Mouse (Mus musculus): Measurements from ENCODE around the gene Dnajc24. TPM values are rescaled to one million over a fixed set of nuclear protein-coding genes. Genes with fewer than 3 reads are reported as not detected.
A peak's percentile ranks its signal among the peaks of the same experiment; 100 is the strongest.

The Dnajc24 gene
- polyA plus RNA-seq (2014; fragmentation: Nextera tagmentation; extraction: Ambion mirVana) = 31.3 and 36.1 TPM in 2 replicates

GRCm38 (mm10) chr2:106002835-106003739 is at the start of gene Dnajc24:
Dnajc24 (minus strand) TSS chr2:106003549.
- peak; percentile 98 for ATAC-seq (replicated peaks; ENCODE audit: low FRiP score, low TSS enrichment, low read depth)
- no peaks in the 10 kb centered on the region for H3K9me3 ChIP-seq (ENCODE audit: control insufficient read depth, low read length)
- DNase-seq (ENCODE audit: low spot score) = peak; percentile 95
- H3K27me3 ChIP-seq (replicated peaks; ENCODE audit: control insufficient read depth, insufficient read depth, low read length) = 0 out of 2 replicates have a peak, but pooled peaks cover 2% of the 10 kb centered on the region
- H3K9ac ChIP-seq (ENCODE audit: low read length) = peak within 1 kb of the TSS; percentile 72
- peak within 1 kb of the TSS; percentile 71 for H3K4me2 ChIP-seq (ENCODE audit: low read length)
- H3K4me1 ChIP-seq (replicated peaks; ENCODE audit: control insufficient read depth, insufficient read depth, low read length) = no peaks in the 10 kb centered on the region
- WGBS = 2% methylated on average over 44 of the region's 44 CpGs
- H3K4me3 ChIP-seq (ENCODE audit: low read depth, low read length) = peak within 1 kb of the TSS; percentile 81
- H3K36me3 ChIP-seq (ENCODE audit: control insufficient read depth, insufficient read depth, low read length) = no peaks in the 10 kb centered on the region
- H3K27ac ChIP-seq (ENCODE audit: low read depth) = peak within 1 kb of the TSS; percentile 61; the same call in 1 of the 2 replicates

DNA sequence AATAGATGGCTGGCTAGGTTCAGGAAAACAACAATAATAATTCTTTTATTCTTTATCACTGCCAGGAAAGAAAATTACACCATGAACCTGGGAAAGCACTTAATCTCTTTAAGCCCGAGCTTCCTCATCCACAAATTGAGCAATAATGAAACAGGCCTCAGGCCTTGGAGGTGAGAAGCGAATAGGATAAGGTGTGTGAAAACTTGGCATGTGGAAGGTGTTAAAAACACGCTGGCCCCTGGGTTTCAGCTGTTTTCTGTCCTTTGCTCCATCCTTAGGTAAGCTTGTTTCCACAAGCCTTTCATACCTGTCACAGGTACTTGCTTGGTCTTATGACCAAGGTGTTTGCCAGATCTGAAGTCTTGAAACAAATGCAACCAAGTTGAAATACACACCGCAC is 43.3 kb upstream of the Dnajc24 start:
- WGBS = 78% methylated on average over 4 of the region's 4 CpGs
- no peak overlapping the region for H3K9ac ChIP-seq (ENCODE audit: low read length)

GRCm38 (mm10) chr2:106042495-106042894 is 39.1 kb upstream of the Dnajc24 start:
- H3K9me3 ChIP-seq (ENCODE audit: control insufficient read depth, low read length) = no peaks in the 10 kb centered on the region
- no peaks in the 10 kb centered on the region for H3K27me3 ChIP-seq (replicated peaks; ENCODE audit: control insufficient read depth, insufficient read depth, low read length)
- no peak overlapping the region for H3K9ac ChIP-seq (ENCODE audit: low read length)
- H3K36me3 ChIP-seq (ENCODE audit: control insufficient read depth, insufficient read depth, low read length) = no peaks in the 10 kb centered on the region
- H3K27ac ChIP-seq (ENCODE audit: low read depth) = no peak overlapping the region
- H3K4me2 ChIP-seq (ENCODE audit: low read length) = no peak overlapping the region
- 76% methylated on average over 7 of the region's 7 CpGs for WGBS
- ATAC-seq (replicated peaks; ENCODE audit: low FRiP score, low TSS enrichment, low read depth) = no peak
- DNase-seq (ENCODE audit: low spot score) = no peak
- H3K4me3 ChIP-seq (ENCODE audit: low read depth, low read length) = no peak overlapping the region
- H3K4me1 ChIP-seq (replicated peaks; ENCODE audit: control insufficient read depth, insufficient read depth, low read length) = no peaks in the 10 kb centered on the region

More for the DNA sequence above, 43.3 kb upstream of the Dnajc24 start:
- Histone ChIP-seq H3K27ac (ENCODE audit: low read depth) (no peak overlapping the region), H3K4me1 (replicated peaks; ENCODE audit: control insufficient read depth, insufficient read depth, low read length) (no peaks in the 10 kb centered on the region), H3K36me3 (ENCODE audit: control insufficient read depth, insufficient read depth, low read length) (no peaks in the 10 kb centered on the region), H3K4me2 (ENCODE audit: low read length) (no peak overlapping the region), H3K9me3 (ENCODE audit: control insufficient read depth, low read length) (no peaks in the 10 kb centered on the region), H3K4me3 (ENCODE audit: low read depth, low read length) (no peak overlapping the region), H3K27me3 (replicated peaks; ENCODE audit: control insufficient read depth, insufficient read depth, low read length) (no peaks in the 10 kb centered on the region)
- DNase-seq (ENCODE audit: low spot score) (no peak), ATAC-seq (replicated peaks; ENCODE audit: low FRiP score, low TSS enrichment, low read depth) (no peak)

GRCm38 (mm10) chr2:106041961-106042360 is 38.6 kb upstream of the Dnajc24 start:
- H3K4me2 ChIP-seq (ENCODE audit: low read length) = no peak overlapping the region
- no peak overlapping the region for H3K4me3 ChIP-seq (ENCODE audit: low read depth, low read length)
- DNase-seq (ENCODE audit: low spot score) (no peak), ATAC-seq (replicated peaks; ENCODE audit: low FRiP score, low TSS enrichment, low read depth) (no peak)
- no peak overlapping the region for H3K9ac ChIP-seq (ENCODE audit: low read length)
- no peaks in the 10 kb centered on the region for H3K4me1 ChIP-seq (replicated peaks; ENCODE audit: control insufficient read depth, insufficient read depth, low read length)
- H3K36me3 ChIP-seq (ENCODE audit: control insufficient read depth, insufficient read depth, low read length) = no peaks in the 10 kb centered on the region
- no peak overlapping the region for H3K27ac ChIP-seq (ENCODE audit: low read depth)
- 91% methylated on average over 5 of the region's 5 CpGs for WGBS
- H3K9me3 ChIP-seq (ENCODE audit: control insufficient read depth, low read length) = no peaks in the 10 kb centered on the region
- no peaks in the 10 kb centered on the region for H3K27me3 ChIP-seq (replicated peaks; ENCODE audit: control insufficient read depth, insufficient read depth, low read length)

- DNase-seq (ENCODE audit: low spot score) = no peak
These were observed 34.9 kb upstream of the Dnajc24 start for GRCm38 (mm10) chr2:106038286-106038685.

GRCm38 (mm10) chr2:106024895-106025294 is 21.5 kb upstream of the Dnajc24 start:
- no peaks in the 10 kb centered on the region for H3K4me1 ChIP-seq (replicated peaks; ENCODE audit: control insufficient read depth, insufficient read depth, low read length)
- no peak overlapping the region for H3K9ac ChIP-seq (ENCODE audit: low read length)
- H3K36me3 ChIP-seq (ENCODE audit: control insufficient read depth, insufficient read depth, low read length) = no peaks in the 10 kb centered on the region
- H3K9me3 ChIP-seq (ENCODE audit: control insufficient read depth, low read length) = no peaks in the 10 kb centered on the region
- no peak overlapping the region for H3K27ac ChIP-seq (ENCODE audit: low read depth)
- no peak for DNase-seq (ENCODE audit: low spot score)
- H3K4me3 ChIP-seq (ENCODE audit: low read depth, low read length) = no peak overlapping the region
- H3K27me3 ChIP-seq (replicated peaks; ENCODE audit: control insufficient read depth, insufficient read depth, low read length) = no peaks in the 10 kb centered on the region
- H3K4me2 ChIP-seq (ENCODE audit: low read length) = no peak overlapping the region
- no peak for ATAC-seq (replicated peaks; ENCODE audit: low FRiP score, low TSS enrichment, low read depth)
- 70% methylated on average over 3 of the region's 3 CpGs for WGBS

More at GRCm38 (mm10) chr2:106038286-106038685, 34.9 kb upstream of the Dnajc24 start:
- H3K9ac ChIP-seq (ENCODE audit: low read length) = no peak overlapping the region
- H3K36me3 ChIP-seq (ENCODE audit: control insufficient read depth, insufficient read depth, low read length) = no peaks in the 10 kb centered on the region
- H3K4me2 ChIP-seq (ENCODE audit: low read length) = no peak overlapping the region
- no peaks in the 10 kb centered on the region for H3K9me3 ChIP-seq (ENCODE audit: control insufficient read depth, low read length)
- 63% methylated on average over 4 of the region's 4 CpGs for WGBS
- ATAC-seq (replicated peaks; ENCODE audit: low FRiP score, low TSS enrichment, low read depth) = no peak
- no peak overlapping the region for H3K4me3 ChIP-seq (ENCODE audit: low read depth, low read length)
- H3K27ac ChIP-seq (ENCODE audit: low read depth) = no peak overlapping the region
- no peaks in the 10 kb centered on the region for H3K27me3 ChIP-seq (replicated peaks; ENCODE audit: control insufficient read depth, insufficient read depth, low read length)
- H3K4me1 ChIP-seq (replicated peaks; ENCODE audit: control insufficient read depth, insufficient read depth, low read length) = no peaks in the 10 kb centered on the region

DNA sequence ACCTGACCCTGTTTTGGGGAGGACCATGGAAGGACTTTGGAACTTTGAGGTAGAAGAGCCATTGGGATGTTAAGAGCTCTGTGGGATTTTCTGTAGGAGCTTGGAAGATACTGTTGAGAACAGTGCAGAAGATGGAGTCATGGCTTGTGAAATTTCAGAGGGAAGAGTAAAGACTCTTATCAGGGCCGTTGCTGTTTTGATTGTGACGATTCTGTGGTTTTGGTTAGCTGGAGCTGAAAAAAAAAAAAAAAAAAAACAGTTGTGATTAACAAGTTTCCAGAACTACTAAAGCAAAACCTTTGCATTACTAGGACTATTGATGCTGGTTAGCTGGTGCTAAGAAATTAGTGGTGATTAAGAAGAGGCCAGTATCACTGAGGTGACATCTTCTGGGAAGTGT is 5.1 kb upstream of the Dnajc24 start:
- H3K9me3 ChIP-seq (ENCODE audit: control insufficient read depth, low read length) = no peaks in the 10 kb centered on the region
- ATAC-seq (replicated peaks; ENCODE audit: low FRiP score, low TSS enrichment, low read depth) = no peak
- no peak overlapping the region for H3K9ac ChIP-seq (ENCODE audit: low read length)
- 0 out of 2 replicates have a peak, but pooled peaks cover 2% of the 10 kb centered on the region for H3K27me3 ChIP-seq (replicated peaks; ENCODE audit: control insufficient read depth, insufficient read depth, low read length)
- H3K27ac ChIP-seq (ENCODE audit: low read depth) = no peak overlapping the region
- H3K4me2 ChIP-seq (ENCODE audit: low read length) = no peak overlapping the region
- H3K4me1 ChIP-seq (replicated peaks; ENCODE audit: control insufficient read depth, insufficient read depth, low read length) = no peaks in the 10 kb centered on the region
- no peak for DNase-seq (ENCODE audit: low spot score)
- no peaks in the 10 kb centered on the region for H3K36me3 ChIP-seq (ENCODE audit: control insufficient read depth, insufficient read depth, low read length)
- no peak overlapping the region for H3K4me3 ChIP-seq (ENCODE audit: low read depth, low read length)
- 85% methylated on average over 2 of the region's 2 CpGs for WGBS

DNA sequence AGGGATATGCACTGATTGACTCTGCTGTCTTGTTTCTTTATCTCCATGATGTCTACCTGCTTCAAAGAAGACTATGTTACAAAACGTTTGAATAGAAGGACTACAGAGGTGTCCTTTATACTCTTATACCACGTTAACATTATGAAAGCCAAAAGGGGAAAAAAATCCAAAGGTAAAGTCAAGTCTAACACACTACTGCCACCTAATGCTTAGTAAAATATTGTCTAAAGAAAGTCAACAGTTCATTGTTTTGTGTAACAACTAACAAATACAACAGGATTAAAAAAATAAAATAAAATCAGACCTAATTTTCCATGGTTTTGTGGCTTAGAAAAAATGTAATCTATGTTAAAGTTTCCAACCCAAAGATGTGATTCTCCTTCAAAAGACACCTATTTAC is 15.3 kb downstream of the Dnajc24 start:
- no peaks in the 10 kb centered on the region for H3K36me3 ChIP-seq (ENCODE audit: control insufficient read depth, insufficient read depth, low read length)
- no peak overlapping the region for H3K9ac ChIP-seq (ENCODE audit: low read length)
- H3K4me3 ChIP-seq (ENCODE audit: low read depth, low read length) = no peak overlapping the region
- WGBS = 32% methylated on average over 2 of the region's 2 CpGs
- H3K4me1 ChIP-seq (replicated peaks; ENCODE audit: control insufficient read depth, insufficient read depth, low read length) = no peaks in the 10 kb centered on the region
- DNase-seq (ENCODE audit: low spot score) (no peak), ATAC-seq (replicated peaks; ENCODE audit: low FRiP score, low TSS enrichment, low read depth) (no peak)
- H3K4me2 ChIP-seq (ENCODE audit: low read length) = no peak overlapping the region
- no peaks in the 10 kb centered on the region for H3K9me3 ChIP-seq (ENCODE audit: control insufficient read depth, low read length)
- H3K27ac ChIP-seq (ENCODE audit: low read depth) = no peak overlapping the region
- no peaks in the 10 kb centered on the region for H3K27me3 ChIP-seq (replicated peaks; ENCODE audit: control insufficient read depth, insufficient read depth, low read length)

DNA sequence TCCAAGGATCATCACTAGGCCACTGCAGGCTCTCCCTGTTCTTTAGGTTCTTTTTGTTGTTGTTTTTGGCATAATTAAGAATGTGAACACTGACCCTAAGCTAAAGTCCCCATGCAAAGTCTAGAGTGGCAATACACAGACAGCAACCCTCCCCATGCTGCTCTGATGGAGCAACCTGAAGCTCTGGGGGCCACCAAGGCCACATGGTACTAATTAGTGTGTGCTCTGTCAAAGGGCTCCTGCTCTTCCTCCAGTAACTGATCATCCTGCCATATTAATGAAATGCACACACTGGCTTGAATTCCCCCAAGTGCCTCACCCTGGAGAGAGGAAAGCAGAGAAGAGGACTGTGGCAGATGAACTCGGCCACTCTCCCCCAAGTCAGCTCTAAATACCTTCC is 16.2 kb downstream of the Dnajc24 start:
- no peaks in the 10 kb centered on the region for H3K36me3 ChIP-seq (ENCODE audit: control insufficient read depth, insufficient read depth, low read length)

More for the DNA sequence above, 16.2 kb downstream of the Dnajc24 start:
- H3K27ac ChIP-seq (ENCODE audit: low read depth) = no peak overlapping the region
- H3K9ac ChIP-seq (ENCODE audit: low read length) = no peak overlapping the region
- H3K27me3 ChIP-seq (replicated peaks; ENCODE audit: control insufficient read depth, insufficient read depth, low read length) = no peaks in the 10 kb centered on the region
- no peaks in the 10 kb centered on the region for H3K4me1 ChIP-seq (replicated peaks; ENCODE audit: control insufficient read depth, insufficient read depth, low read length)
- H3K9me3 ChIP-seq (ENCODE audit: control insufficient read depth, low read length) = no peaks in the 10 kb centered on the region
- H3K4me2 ChIP-seq (ENCODE audit: low read length) = no peak overlapping the region
- DNase-seq (ENCODE audit: low spot score) (no peak), ATAC-seq (replicated peaks; ENCODE audit: low FRiP score, low TSS enrichment, low read depth) (no peak)
- WGBS = 39% methylated on average over 1 of the region's 1 CpGs
- H3K4me3 ChIP-seq (ENCODE audit: low read depth, low read length) = no peak overlapping the region

Measured in intestine, embryonic 14.5 days (tissue).